Mouse (Mus musculus) megakaryocyte progenitor cell, adult 5-6 weeks (primary cell): Measurements from ENCODE around the gene Cd24a. TPM values are rescaled to one million over a fixed set of nuclear protein-coding genes. Genes with fewer than 3 reads are reported as not detected.

Experiments used
- ATAC-seq: replicated peaks from 2 replicates; pipeline ENCODE4 v1.8.0; 2016; ENCODE audit warnings: mild to moderate bottlenecking, moderate TSS enrichment, inconsistent platforms; ENCODE audit not compliant: poor library complexity
- total RNA-seq, 2 experiments: library from RNA; stranded (forward) in 1 of 2; stranded (reverse) in 1 of 2; fragments of 157-497, 149-512 nt in 1 of 2; fragments of 200-1000 nt in 1 of 2; gene quantifications; 2 replicates each; pipeline versions ENCODE4 v1.2.3 to v1.2.4; 2015 to 2017

The Cd24a gene
- 540 and 612 TPM in 2 replicates for total RNA-seq (2015)
- 427 and 442 TPM in 2 replicates for total RNA-seq (2017)

DNA sequence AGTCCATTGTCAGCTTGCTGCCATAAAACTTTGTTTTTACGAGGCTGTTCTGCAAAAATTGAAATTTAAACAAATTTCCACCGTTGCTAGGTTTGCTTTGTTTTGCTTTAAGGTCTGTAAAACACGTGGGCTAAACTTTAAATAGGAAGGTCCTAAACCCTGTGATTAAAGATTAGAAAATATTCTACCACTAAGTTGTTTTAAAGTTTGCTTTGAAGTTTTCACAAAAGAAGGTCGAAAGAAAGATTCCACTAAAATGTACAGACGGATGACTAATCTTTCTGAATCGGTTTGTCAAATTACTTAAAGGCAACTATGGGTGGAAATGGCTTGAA is at the start of gene Cd24a:
TSS of gene Cd24a (plus strand) at position 288 of the 335 bp plus-strand sequence.
- no peak for ATAC-seq

DNA sequence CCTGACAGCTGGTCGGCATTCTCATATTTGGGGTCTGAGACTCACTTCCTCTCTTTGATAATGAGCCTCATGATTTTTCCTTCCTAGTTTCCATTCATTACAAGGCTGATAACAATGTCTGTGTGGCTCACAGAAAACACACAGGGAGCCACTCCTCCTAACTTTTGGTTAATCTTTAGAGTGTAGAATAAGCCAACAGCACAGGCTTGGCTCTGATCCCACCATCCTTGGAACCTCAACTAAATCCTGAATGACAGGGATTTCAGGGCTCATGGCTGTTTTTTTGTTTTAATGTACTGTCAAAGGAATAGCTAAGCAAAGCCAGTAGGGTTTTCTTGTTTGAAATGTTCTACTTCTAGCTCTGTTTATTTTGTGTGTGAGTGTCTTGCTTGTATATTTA is 43.7 kb upstream of the Cd24a start:
- ATAC-seq: no peak

DNA sequence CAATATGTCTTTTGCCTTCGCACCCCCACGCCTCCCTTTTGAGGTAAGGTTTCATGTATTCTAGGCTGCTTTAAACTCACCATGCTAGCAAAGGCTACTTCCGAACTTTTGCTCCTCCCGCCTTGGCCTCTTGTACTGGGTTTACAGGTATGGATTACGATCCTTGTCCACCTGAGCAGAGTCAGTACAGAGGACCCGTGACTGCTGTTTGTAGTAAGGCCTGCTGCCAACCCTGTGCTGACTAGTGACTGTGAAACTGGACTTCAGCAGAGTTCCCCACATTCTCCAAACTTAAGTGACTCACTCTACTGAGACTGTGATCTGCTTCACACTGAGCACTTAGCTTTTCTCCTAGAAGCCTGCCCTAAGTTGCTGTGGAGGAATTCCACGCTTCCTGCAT is 40.4 kb upstream of the Cd24a start:
- no peak for ATAC-seq

DNA sequence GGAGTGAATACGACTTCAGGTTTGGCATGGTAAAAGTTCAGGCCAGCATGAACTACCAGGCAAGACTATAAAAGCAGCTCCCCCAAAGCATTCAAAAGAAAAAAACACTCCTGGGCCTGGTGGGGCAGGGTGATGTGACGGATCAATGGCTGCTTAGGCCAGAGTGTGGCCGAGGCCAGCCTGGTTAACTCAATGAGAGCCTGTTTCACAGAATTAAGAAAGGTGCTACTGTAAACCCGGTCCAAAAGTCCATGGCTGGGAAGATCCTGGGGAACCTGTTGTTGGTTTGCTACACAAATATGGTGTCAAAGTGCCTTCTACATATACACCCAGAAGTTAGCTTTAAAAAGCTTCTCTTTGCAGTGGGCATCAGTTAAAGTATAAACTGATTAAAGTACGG is 39.3 kb upstream of the Cd24a start:
- no peak for ATAC-seq

DNA sequence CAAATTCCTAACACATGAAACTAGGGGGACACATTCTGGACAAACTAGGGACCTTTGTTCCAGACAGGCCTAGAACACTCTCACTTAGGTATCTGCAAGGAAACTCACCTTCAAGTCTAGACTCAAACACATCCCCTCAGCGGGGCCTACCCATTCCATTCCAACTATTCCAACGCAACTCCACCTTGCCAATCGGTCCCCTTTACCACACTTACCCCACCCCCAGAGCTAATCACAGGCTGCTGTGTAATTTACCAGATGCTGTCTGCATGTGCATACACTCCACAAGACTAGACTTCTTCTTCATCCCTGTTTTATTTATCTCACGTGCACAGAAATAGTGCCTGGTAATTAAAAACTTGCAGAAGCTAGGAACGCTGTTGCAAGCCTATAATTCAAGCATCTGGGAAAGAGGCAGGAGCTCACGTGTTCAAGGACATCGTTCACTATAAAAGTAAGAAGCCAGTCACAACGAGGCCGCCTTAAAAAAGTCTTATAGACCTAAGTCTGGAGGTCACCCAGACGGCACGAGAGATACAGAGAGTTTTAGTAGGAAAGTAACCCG is 38.3 kb upstream of the Cd24a start:
- no peak for ATAC-seq

DNA sequence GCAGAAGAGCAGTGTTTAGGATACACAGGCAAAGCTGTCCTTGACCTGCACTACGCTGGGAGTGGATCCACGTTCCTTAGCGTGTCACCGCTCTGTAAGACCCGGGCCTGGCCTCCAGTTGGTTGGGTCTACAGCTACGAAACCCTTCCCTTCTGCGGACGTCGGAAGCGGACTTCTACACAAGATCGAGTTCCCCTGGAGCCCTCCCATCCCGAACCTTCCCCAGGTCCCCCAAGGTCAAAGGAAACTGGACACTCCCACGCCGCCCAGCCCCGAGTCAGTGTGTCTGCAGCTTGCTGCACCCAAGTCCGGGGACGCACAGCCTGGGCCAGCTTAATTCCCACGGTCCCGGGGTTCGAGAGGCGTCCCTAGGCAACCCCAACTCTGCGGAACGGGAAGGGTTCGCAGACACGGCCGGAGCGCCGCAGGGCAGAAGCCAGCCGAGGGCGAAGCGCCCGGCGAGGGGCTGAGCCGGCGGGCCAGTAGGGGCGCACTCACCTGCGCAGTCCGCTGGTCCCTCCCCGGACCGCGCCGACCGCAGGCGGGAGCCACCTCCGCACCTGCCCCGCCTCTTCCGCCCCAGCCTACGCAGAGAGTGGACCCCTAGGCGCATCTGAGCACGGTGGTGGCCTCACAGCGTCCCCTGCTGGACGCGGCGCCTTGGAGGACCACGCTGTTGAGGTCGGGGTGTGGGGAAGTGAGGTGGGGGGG is 37.5 kb upstream of the Cd24a start, which contains the start of gene 1700021F05Rik:
TSS of gene 1700021F05Rik (minus strand) at position 553 of the 711 bp plus-strand sequence.
- peak; percentile 99 for ATAC-seq

DNA sequence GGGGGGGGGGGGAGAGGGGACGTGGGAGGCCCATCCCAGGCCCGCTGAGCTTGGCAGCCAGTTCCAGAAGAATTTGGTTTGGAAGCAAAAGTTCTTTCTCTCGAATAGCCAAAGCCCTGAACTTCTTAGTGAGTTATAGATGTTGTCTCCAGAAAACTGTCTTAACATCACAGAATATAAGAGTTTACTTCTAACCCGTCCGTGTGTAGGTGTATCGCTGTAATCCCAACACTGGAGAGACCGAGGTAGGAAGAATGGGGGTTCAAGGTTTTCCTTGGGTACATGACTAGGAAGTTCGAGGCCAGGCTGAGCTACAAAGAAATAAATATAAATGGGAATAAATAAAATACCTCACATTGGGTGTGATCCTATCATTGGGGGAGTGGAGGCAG is 36.9 kb upstream of the Cd24a start:
- ATAC-seq: no peak

DNA sequence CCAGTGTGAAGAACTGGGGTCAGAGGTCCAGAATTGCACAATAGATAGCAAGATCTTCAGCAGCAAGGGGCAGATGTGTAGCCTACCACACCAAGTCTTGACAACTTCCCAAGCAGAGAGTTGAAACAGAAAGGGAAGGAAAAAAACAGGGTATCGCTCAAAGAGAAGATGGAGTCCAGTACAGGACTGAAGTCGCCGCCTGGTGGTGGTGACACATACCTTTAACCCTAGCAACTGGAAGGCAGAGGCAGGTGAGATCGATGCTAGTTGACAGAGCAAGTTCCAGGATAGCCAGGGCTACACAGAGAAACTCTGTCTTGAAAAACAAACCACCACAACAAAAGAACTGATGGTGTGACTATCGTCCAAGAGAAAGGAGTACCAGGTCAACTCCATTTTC is 28.7 kb upstream of the Cd24a start:
- no peak for ATAC-seq

DNA sequence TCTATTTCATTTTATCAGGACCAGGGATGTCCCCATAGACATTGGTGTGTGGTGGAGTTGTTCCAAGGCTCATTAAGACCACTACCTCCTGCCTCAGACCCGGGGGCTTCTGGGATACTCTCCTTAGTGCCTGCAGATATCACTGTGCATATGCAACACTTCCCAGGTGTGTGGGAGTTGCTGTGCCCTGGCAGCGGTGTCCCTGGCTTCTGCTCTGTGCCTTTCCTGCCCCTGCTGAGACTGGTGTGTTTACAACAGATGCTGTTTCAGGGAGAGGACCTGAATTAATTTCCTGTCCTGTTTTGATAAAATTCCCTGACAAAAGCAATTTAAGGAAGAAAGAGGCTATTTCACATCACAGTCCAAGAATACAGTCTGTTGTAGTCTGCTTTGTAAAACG is 27.2 kb upstream of the Cd24a start:
- ATAC-seq: no peak

DNA sequence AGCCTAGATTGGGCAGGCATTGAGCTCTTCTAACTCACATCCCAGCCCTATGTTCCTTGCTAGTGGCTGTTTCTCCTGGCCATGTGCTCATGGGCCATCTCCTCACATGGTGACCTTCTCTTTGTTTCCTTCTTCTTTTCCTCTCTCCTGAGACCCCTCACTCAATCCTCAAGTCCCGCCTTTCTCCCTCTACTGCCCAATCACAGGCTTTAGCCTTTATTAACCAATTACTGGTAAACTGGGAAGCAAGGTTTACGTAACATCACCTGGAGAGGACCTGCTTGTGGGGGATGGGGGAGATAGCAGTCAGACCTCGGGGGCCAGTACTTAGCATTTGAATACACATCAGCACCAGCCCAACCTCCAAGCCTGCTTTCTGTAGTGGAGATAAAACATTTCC is 26.7 kb upstream of the Cd24a start:
- ATAC-seq: no peak

DNA sequence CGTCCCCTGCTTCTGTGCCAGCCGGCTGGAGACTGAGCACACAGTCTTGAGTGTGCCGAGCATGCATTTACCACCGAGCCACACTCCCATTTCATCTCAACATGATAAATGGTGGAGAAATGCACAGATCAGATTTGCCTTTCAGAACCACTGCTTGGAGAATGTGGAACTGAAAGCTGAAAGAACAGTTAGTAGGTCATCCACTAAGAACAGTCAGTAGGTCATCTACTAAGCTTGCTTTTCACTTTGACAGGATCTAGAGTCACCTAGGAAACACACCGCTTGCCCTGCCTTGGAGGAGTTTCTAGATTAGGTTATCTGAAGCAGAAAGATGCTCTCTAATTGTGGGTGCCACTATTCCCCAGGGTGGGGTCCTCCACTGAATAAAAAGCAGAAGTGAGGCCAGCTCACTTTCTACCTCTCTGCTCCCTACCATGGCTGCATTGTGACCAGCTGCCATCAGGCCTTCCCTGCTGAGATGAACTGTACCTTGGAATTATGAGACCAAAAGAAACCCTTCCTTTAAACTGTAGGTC is 20.4 kb upstream of the Cd24a start:
- peak; percentile 34; the same call in 1 of the 2 replicates for ATAC-seq

DNA sequence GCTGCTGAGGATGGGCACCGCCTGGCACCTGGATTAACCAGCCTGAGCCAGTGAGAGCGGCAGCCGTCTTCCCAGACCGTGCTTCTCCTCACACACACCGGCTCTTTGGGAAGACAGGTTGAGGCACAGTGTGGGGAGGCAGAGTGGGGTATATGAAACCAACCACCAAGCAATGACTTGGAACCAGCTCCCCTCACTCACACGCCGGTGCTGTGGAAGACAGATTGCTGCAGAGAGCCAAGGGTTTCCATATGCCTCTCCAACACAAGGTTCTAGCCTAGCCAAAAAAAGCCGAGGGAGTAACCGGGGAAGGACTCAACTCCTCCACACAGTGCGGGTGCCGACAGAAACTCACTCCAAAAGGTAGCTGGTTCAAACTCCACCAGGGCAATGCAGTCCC is 18.8 kb upstream of the Cd24a start:
- ATAC-seq: no peak

DNA sequence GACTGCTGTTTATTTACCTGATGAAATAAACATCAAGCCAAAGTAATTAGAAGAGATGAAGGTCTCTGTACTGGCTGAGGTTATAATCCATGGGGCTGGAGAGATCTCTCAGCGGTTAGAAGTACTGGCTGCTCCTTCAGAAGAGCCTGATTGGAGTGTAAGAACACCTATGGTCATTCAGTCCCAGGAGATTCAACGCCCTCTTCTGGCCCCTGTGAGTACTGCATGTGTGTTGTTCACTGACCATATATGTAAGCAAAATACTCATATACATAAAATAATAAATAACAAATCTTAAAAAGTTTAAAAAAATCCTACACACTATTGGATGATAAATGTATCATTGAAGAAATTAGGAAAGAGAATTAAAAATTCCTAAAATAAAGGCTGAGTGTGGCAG is 17.3 kb upstream of the Cd24a start:
- 0 out of 2 replicates have a peak, but pooled peaks have one; percentile 48 for ATAC-seq

DNA sequence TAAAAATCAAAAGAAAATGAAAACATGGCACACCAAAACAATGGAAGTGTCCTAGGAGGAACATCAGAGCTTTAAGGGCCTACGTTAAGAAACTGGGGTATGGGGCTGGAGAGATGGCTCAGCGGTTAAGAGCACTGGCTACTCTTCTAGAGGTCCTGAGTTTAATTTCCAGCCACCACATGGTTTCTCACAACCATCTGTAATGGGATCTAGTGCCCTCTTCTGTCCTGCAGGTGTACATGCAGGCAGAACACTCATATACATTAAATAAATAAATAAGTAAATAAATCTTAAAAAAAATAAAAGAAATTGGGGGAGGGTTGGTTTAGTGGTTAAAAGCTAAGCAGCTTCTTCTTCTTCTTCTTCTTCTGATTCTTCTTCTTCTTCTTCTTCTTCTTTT is 16.8 kb upstream of the Cd24a start:
- no peak for ATAC-seq

DNA sequence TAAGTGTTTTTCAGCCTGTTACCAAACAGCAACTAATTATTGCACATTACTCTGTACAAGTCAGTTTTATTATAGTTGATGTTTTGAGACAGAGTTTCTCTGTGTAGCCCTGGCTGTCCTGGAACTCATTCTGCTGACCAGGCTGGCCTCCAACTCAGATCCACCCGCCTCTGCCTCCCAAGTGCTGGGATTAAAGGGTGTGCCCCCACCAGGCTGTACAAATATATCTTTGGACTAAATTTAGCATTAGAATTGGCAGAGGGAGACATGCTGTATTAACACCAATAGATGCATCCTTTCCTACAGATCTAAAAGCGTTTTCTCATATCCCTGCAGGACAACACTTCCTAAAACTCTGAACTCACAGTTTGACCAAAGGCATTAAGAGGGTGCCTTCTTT is 3.7 kb upstream of the Cd24a start:
- ATAC-seq: no peak

DNA sequence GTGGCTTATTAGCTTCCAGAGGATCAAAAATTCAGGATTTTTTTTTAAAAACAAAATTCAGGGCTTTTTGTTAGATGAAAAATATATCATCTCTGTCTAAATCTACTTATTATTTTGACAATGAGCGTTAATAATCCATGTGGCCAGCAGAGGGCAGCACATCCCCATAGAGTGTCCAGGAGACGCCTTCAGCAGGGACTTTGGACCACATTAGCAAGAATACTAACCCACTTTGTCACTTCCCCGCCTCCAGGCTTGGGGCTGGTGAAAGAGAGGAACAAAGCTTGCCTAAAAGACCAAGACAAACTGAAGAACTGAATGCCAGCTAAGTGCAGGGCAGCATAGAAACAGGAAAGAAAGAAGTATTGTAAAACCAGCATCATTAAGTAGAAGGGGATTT is 3.1 kb upstream of the Cd24a start:
- peak; percentile 42 for ATAC-seq

DNA sequence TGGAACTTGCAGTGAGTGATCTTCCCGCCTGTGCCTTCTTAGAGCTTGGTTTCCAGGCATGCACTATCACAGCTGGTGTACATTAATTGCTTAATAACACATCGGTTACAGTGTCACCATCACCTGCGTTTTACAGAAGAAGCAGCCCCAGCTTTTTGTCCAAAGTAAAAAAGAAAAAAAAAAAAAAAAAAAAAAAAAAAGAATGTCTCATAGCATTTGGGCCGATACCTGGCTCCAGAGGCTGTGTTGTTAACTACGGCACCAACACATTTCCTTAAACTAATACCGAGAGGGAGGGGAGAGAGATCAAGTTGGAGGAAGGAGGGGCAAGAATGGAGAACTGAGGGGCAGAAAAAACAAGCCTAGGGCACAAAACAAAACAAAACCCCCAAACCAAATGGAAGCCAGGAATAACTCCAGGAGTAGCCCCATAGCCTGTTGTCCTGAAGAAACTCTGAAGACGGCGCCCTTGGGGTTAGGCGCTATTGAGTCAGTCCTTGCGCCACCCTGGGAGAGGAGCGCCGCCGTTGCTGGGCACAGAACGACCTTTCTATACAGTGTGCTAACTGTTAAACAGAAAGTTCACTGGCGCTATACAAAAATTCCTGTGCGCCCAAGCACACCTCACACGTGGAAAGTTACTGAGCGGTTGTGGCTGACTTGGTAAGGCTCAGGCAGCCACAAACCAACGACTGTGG is 636 bp upstream of the Cd24a start:
- peak; percentile 8 for ATAC-seq

DNA sequence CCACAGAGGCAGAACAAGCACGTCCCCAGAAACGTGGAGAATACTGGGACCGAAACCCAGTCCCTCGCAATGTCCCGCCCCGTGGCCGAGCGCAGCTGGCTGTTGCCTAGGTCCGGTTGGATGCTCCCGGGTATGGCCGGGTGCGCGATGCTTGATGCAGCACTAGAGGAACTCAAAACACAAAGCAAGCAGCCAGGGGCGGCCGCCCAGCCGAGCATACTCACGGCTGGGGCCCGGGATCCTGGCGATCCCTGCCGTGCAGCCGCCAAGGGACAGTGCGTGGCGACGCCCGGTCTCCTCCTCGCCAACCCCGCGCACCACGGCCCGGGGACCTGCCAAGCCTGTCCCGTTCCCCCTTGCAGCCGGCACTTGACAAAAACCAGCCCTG is 276 bp downstream of the Cd24a start:
- ATAC-seq: peak; percentile 2; the same call in 1 of the 2 replicates

DNA sequence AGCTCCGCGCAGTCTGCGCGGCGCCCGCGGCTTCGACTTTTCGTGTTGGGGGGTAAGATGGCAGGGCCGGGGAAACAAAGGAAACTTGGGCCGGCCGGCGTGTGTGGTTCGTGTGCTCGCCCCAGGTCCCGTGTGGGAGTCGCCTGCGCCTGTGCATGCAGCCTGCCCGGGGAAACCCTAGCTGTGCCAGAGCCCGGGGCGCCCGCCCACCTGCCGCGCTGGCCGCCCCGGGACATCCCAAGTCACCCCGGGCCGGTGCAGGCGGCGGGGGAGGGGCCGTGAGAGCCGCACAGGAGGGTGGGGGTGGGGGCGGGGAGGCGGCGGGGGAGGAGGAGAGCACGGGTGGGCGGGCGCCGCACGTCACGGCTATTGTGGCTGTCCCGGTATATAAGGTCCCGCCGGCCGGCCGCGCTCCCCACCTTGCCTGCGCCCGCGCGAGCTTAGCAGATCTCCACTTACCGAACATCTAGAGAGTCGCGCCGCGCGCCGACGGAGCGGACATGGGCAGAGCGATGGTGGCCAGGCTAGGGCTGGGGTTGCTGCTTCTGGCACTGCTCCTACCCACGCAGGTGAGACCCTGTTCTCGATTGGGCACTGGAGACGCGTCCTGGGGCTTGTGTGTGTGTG is 783 bp downstream of the Cd24a start:
- ATAC-seq: peak; percentile 45

DNA sequence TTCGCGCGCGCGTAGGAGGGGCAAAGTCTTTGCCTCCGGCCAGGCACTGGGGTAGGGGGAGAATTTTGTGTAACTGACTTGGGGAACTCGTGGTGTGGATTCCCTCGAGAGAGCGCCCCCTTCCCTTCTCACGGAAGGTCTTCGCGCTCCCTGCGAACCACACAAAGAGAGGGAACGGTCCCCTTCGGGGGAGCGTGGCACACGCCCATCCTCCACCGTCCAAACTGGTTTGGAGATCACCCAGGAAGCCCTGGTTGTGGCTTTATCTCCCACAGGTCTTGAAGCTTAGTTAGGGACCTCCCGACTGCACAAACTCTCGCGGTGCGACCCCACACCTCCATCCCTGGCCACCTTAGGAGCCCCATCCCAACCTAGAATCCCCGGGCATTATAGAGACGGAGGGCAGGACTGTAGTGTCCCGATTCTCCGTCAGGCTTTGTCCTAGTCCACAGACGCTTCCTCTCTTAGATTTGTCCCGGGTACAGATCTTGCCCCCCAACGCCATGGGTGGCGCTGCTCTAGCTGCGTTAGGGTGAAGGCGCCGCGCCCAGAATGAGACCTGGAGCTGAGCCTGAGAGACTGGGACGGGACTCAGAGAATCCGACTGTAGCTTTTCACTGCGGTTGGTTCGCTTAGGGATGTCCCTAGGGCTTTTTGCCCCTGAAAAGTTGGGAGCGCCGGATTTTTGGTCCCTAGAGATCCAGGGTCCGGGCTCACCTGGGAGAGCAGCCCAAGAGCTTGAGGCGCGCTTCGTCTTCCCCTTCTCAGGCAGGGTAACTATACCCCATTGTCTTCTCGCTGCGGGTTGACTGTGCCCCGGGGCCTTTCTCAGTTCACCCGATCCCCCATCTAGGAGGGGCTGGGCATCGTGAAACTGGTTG is 1.5 kb downstream of the Cd24a start:
- ATAC-seq: peak; percentile 15
